Mouse (Mus musculus): Measurements from ENCODE around the gene Pcnp.
"Not testable (repeated sequence)": the region's sequence is repeated elsewhere in the genome, so short reads cannot be mapped to it uniquely, and the experiment has no call there.

The Pcnp gene

DNA sequence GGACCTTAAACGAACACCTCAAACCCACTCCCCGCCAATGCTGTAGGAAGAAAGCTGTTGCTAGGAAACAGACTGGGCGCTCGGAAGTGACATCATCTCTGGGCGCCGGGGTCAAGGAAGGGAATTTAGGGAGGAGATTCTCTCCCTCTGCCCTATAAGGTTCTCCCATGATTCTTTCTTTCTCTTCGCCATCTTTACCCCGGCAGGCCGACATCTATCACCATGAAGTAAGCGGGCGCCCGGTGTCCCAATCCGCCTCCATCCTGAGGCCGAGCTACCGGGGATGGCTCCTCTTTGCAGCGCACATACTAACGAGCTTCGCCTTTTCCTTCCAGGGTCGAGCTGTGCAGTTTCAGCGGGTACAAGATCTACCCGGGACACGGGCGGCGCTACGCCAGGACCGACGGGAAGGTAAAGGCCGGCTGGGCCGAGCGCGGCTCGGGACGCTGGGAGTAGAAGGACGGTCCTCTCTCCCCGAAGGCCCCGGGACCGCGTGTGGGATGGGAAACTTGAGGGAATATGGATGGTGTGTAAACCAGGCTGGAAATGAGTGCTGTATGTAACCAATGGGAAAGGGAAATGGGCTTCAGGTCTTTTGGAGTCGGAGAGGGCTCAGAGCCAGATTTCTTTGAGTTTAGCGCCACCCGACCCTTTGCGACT lies 63.2 kb downstream of the Pcnp start, which contains the start of gene Rpl24:
Gene Rpl24 (plus strand): TSS at position 64 of the 660 bp plus-strand sequence.
- DNase-seq (ENCODE audit: low spot score) = peak; percentile 83

- DNase-seq (ENCODE audit: low spot score) = no peak
Measured at GRCm38 (mm10) chr16:55964126-55964949, 65.2 kb downstream of the Pcnp start.

DNA sequence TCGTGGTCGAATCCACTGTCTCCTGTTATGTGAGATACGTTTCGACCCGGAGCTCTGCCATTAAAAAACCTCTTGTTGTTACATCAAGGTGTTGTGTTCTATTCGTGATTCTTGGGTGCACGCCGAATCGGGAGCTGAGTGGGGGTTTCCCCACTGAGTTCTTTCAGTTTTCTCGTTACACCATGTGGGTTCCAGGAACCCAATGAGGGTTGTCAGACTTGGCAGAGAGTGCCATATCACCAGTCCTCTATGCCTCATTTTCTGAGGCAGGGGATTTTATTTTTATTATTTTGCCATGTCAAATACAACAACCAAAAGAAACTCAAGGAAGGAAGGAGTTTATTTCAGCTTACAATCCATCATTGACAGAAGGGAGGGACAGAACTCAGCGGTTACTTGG lies 66.5 kb downstream of the Pcnp start:
- not testable (repeated sequence) for DNase-seq (ENCODE audit: low spot score)
